ENCODE assay signal across 9 mouse cellular contexts in the genomic region with DNA sequence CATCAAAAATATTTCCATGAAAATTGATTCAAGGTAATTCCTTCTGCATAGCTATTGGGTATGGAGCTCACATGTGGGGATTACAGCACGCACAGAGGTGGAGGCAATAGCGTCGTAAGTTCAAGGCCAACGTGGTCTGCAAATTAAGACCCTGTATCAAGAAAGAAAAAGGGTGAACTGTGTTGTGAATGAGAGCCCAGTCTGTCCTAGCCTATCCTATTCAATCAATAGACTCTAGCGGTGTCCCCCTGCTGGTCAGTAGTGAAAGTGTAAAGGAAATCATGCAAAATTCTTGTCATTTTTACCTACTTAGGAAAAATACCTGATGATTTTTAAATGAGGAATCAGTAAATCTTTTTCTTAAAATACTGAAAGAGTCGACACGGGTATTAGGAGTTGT. TPM values are rescaled to one million over a fixed set of nuclear protein-coding genes. Genes with fewer than 3 reads are reported as not detected.
DNase-seq lines count a peak whose midpoint lies in the region; ATAC-seq lines count a peak whose summit lies in the region.
"Had no signal": no experiment of that assay in that cellular context is flagged by ENCODE, and none has a peak within 500 bp of the region (broad histone marks: within the 10 kb centered on the region; RNA-seq: fewer than 3 reads in every experiment).

No protein-coding gene starts in this region.

- 37% methylated on average over 7 of the region's 7 CpGs for WGBS in liver, embryonic 11.5 days
- WGBS in midbrain, embryonic 12.5 days, result 37% methylated on average over 7 of the region's 7 CpGs

- DNase-seq in liver, embryonic 11.5 days (ENCODE audit: low spot score), result no peak
- DNase-seq in liver (no peak), NIH3T3 (ENCODE audit: low read depth) (peak; percentile 70)
- peak; percentile 25 for DNase-seq in embryo, embryonic 9.5 days (ENCODE audit: extremely low spot score)
- peak; percentile 55 for DNase-seq in kidney, adult 9 months
- DNase-seq in spleen, adult 12 weeks (ENCODE audit: low spot score), result no peak
- DNase-seq in ovary, postnatal 10 days (ENCODE audit: low spot score), result no peak

- H3K4me2 ChIP-seq in liver, embryonic 11.5 days, result no peak overlapping the region
- no peak overlapping the region for H3K4me2 ChIP-seq in midbrain, embryonic 12.5 days (replicated peaks)
- H3K4me2 ChIP-seq: embryonic facial prominence, embryonic 12.5 days had no signal

- no peaks in the 10 kb centered on the region for H3K4me1 ChIP-seq in liver, embryonic 11.5 days (replicated peaks; ENCODE audit: control insufficient read depth, insufficient read depth, low read length)
- no peaks in the 10 kb centered on the region for H3K4me1 ChIP-seq in midbrain, embryonic 12.5 days
- H3K4me1 ChIP-seq: embryonic facial prominence, embryonic 12.5 days had no signal

- no peaks in the 10 kb centered on the region for H3K36me3 ChIP-seq in liver, embryonic 11.5 days (ENCODE audit: control insufficient read depth, insufficient read depth, low read length)
- H3K36me3 ChIP-seq in midbrain, embryonic 12.5 days, result peaks cover 64% of the 10 kb centered on the region
- H3K36me3 ChIP-seq: embryonic facial prominence, embryonic 12.5 days had no signal

- no peak overlapping the region for H3K4me3 ChIP-seq in liver, embryonic 11.5 days (ENCODE audit: low read depth, low read length)
- H3K4me3 ChIP-seq in midbrain, embryonic 12.5 days, result no peak overlapping the region
- H3K4me3 ChIP-seq: embryonic facial prominence, embryonic 12.5 days had no signal

- ATAC-seq in liver, embryonic 11.5 days (replicated peaks; ENCODE audit: low FRiP score), result 0 out of 2 replicates have a peak, but pooled peaks have one; percentile 45
- peak; percentile 79 for ATAC-seq in midbrain, embryonic 12.5 days (ENCODE audit: low FRiP score, low read depth)

- no peak overlapping the region for H3K27ac ChIP-seq in liver, embryonic 11.5 days (ENCODE audit: low read depth, low read length)
- H3K27ac ChIP-seq in midbrain, embryonic 12.5 days (replicated peaks), result no peak overlapping the region
- H3K27ac ChIP-seq: embryonic facial prominence, embryonic 12.5 days had no signal

- H3K27me3 ChIP-seq in liver, embryonic 11.5 days (replicated peaks; ENCODE audit: control insufficient read depth, insufficient read depth, low read length), result no peaks in the 10 kb centered on the region
- H3K27me3 ChIP-seq in midbrain, embryonic 12.5 days, result no peaks in the 10 kb centered on the region
- H3K27me3 ChIP-seq: embryonic facial prominence, embryonic 12.5 days had no signal

- no peaks in the 10 kb centered on the region for H3K9me3 ChIP-seq in liver, embryonic 11.5 days (ENCODE audit: control insufficient read depth, low read length)
- no peaks in the 10 kb centered on the region for H3K9me3 ChIP-seq in midbrain, embryonic 12.5 days
- H3K9me3 ChIP-seq: embryonic facial prominence, embryonic 12.5 days had no signal

- H3K9ac ChIP-seq in liver, embryonic 11.5 days (ENCODE audit: low read depth, low read length), result no peak overlapping the region
- no peak overlapping the region for H3K9ac ChIP-seq in midbrain, embryonic 12.5 days (replicated peaks)
- H3K9ac ChIP-seq: embryonic facial prominence, embryonic 12.5 days had no signal

RNA-seq across cellular contexts. Expression of a gene that starts 17.3 kb away (rescaled TPM):
- polyA plus RNA-seq in liver, embryonic 11.5 days (2014; fragmentation: Nextera tagmentation; extraction: Ambion mirVana), result 37.5 and 40.9 TPM in 2 replicates
- polyA plus RNA-seq in midbrain, embryonic 12.5 days (2016; fragmentation: Nextera tagmentation; extraction: Ambion mirVana), result 38.5 and 39.5 TPM in 2 replicates

RNA-seq across cellular contexts. Expression of a gene that starts 18.0 kb away (rescaled TPM):
- 814 and 841 TPM in 2 replicates for polyA plus RNA-seq in liver, embryonic 11.5 days (2014; fragmentation: Nextera tagmentation; extraction: Ambion mirVana)
- 695 and 706 TPM in 2 replicates for polyA plus RNA-seq in midbrain, embryonic 12.5 days (2016; fragmentation: Nextera tagmentation; extraction: Ambion mirVana)

RNA-seq across cellular contexts. Expression of a gene that starts 43.5 kb away (rescaled TPM):
- polyA plus RNA-seq in liver, embryonic 11.5 days (2014; fragmentation: Nextera tagmentation; extraction: Ambion mirVana), result 1.4 and 1.7 TPM in 2 replicates
- polyA plus RNA-seq in midbrain, embryonic 12.5 days (2016; fragmentation: Nextera tagmentation; extraction: Ambion mirVana), result 73.7 and 75.8 TPM in 2 replicates

Comparison
In these comparisons a context has a peak if more than half of its experiments do, and no peak if none do; other contexts are left out.
1. DNase-seq: peak in NIH3T3 (single experiment), embryo, embryonic 9.5 days (single experiment) and kidney, adult 9 months (single experiment); none in liver, embryonic 11.5 days (single experiment), liver (single experiment), spleen, adult 12 weeks (single experiment) and ovary, postnatal 10 days (single experiment).
2. RNA of a gene that starts 43.5 kb away (polyA plus RNA-seq): 73.7 to 75.8 TPM in midbrain, embryonic 12.5 days; 1.4 to 1.7 TPM in liver, embryonic 11.5 days; every median in the first group is over 10 times any median in the second.